Comparison of ENCODE assay signal across 26 mouse cellular contexts in the genomic region with DNA sequence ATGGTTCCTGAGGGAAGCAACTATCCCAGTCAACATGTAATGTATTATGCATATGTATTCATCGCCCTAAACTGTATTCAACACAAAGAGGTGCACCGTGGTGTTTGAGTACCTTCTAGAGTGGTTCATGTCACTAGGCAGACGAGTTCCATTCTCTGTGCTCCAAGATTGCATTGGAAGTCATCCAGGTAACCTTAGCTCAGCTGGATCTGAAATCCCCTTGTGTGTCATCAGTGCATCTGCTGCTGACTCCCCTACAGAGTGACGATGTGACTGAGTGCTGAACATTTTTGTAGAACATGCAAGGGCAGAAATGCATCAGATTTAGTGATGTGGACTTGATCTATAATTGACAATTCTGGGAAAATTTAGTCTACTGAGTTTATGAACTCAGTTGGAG.
A peak's percentile ranks its signal among the peaks of the same experiment; 100 is the strongest.
DNase-seq lines count a peak whose midpoint lies in the region; ATAC-seq and TF ChIP-seq lines count a peak whose summit lies in the region.
"Had no signal": no experiment of that assay in that cellular context is flagged by ENCODE, and none has a peak within 500 bp of the region (broad histone marks: within the 10 kb centered on the region; RNA-seq: fewer than 3 reads in every experiment).

No protein-coding gene starts in this region.

- ATAC-seq in cerebellum, adult (ENCODE audit: insufficient number of reproducible peaks, low FRiP score, low TSS enrichment): no peak
- ATAC-seq: forebrain, embryonic 14.5 days; inflammation-experienced regulatory T-cells, adult 6 months; midbrain, embryonic 13.5 days; Patski had no signal

- no peak overlapping the region for H3K4me3 ChIP-seq in cerebellum, adult 2 months (replicated peaks; ENCODE audit: insufficient read depth, low read depth, low read length)
- H3K4me3 ChIP-seq: limb, embryonic 13.5 days; liver, embryonic 13.5 days; midbrain, embryonic 13.5 days; neural tube, embryonic 15.5 days; stomach, embryonic 15.5 days had no signal

- intact Hi-C loops in left cerebral cortex, postnatal 4 days (cut with DNase I): no loop called here

- peaks cover 2% of the 10 kb centered on the region; the same call in 1 of the 2 replicates for H3K4me1 ChIP-seq in cerebellum, adult 2 months (ENCODE audit: control insufficient read depth, insufficient read depth, low read length)
- H3K4me1 ChIP-seq: limb, embryonic 13.5 days; liver, embryonic 13.5 days; midbrain, embryonic 13.5 days; neural tube, embryonic 15.5 days; stomach, embryonic 15.5 days had no signal

- peak; percentile 27 to 46 for DNase-seq in cerebellum, adult 2 months
- DNase-seq in left cerebral cortex, postnatal 4 days: peak; percentile 29
- no peak for DNase-seq in left cerebral cortex, adult 9 months (ENCODE audit: low spot score in 2 of 2)
- DNase-seq in brain, embryonic 14.5 days (ENCODE audit: low read depth): peak; percentile 15
- DNase-seq in cerebellum, postnatal 10 days: peak; percentile 65 to 77
- no peak for DNase-seq in adrenal gland, postnatal 4 days (ENCODE audit: low spot score in 2 of 2)
- DNase-seq: adrenal gland, postnatal 14 days; gastrocnemius, postnatal 25 days; heart, adult 18-20 months; kidney, adult 11 months; kidney, postnatal 14 days; layer of hippocampus, adult 9-11 months; liver, embryonic 13.5 days; lung, adult 2 months; lung, postnatal 10 days; retina, postnatal 1 day; right cerebral cortex, postnatal 14 days had no signal

- no peaks in the 10 kb centered on the region for H3K27me3 ChIP-seq in cerebellum, adult 2 months (ENCODE audit: control insufficient read depth, insufficient read depth, low read length)
- H3K27me3 ChIP-seq: limb, embryonic 13.5 days; liver, embryonic 13.5 days; midbrain, embryonic 13.5 days; neural tube, embryonic 15.5 days; Patski; stomach, embryonic 15.5 days had no signal

- 29% methylated on average over 4 of the region's 4 CpGs for WGBS in cerebellum, adult 2 months

- H3K27ac ChIP-seq in cerebellum, adult 2 months (ENCODE audit: insufficient read depth, low read length): peak overlapping the region; percentile 42
- H3K27ac ChIP-seq: limb, embryonic 13.5 days; liver, embryonic 13.5 days; macrophage; midbrain, embryonic 13.5 days; neural tube, embryonic 15.5 days; stomach, embryonic 15.5 days had no signal

- TF ChIP-seq POLR2A in cerebellum, adult 2 months (IDR thresholded peaks at IDR 0.05; ENCODE audit: borderline replicate concordance, insufficient read depth, low read length): no peak
- TF ChIP-seq POLR2A in brain, embryonic 14.5 days (IDR thresholded peaks at IDR 0.05; ENCODE audit: borderline replicate concordance, extremely low read depth, insufficient read depth, insufficient read length, poor library complexity, severe bottlenecking): no peak

- TF ChIP-seq CTCF in cerebellum, adult 2 months (IDR thresholded peaks at IDR 0.05; ENCODE audit: borderline replicate concordance, insufficient read depth, low read depth, low read length): no peak
- no peak for TF ChIP-seq CTCF in brain, embryonic 14.5 days (IDR thresholded peaks at IDR 0.05; ENCODE audit: borderline replicate concordance, extremely low read depth, insufficient read depth, insufficient read length)

Comparison
In these comparisons a context has a peak if more than half of its experiments do, and no peak if none do; other contexts are left out.
1. DNase-seq: peak in cerebellum, adult 2 months (2 of 2), left cerebral cortex, postnatal 4 days (single experiment), brain, embryonic 14.5 days (single experiment) and cerebellum, postnatal 10 days (2 of 2); none in left cerebral cortex, adult 9 months (0 of 2) and adrenal gland, postnatal 4 days (0 of 2).